Mouse (Mus musculus) forelimb bud, embryonic 11.5 days (tissue): Measurements from ENCODE around the gene Fut1.

ENCODE experiments used
- DNase-seq: peaks from one replicate; pipeline ENCODE4 v3.0.0-alpha.2; 2012; ENCODE audit warnings: low read depth, low spot score

The Fut1 gene

DNA sequence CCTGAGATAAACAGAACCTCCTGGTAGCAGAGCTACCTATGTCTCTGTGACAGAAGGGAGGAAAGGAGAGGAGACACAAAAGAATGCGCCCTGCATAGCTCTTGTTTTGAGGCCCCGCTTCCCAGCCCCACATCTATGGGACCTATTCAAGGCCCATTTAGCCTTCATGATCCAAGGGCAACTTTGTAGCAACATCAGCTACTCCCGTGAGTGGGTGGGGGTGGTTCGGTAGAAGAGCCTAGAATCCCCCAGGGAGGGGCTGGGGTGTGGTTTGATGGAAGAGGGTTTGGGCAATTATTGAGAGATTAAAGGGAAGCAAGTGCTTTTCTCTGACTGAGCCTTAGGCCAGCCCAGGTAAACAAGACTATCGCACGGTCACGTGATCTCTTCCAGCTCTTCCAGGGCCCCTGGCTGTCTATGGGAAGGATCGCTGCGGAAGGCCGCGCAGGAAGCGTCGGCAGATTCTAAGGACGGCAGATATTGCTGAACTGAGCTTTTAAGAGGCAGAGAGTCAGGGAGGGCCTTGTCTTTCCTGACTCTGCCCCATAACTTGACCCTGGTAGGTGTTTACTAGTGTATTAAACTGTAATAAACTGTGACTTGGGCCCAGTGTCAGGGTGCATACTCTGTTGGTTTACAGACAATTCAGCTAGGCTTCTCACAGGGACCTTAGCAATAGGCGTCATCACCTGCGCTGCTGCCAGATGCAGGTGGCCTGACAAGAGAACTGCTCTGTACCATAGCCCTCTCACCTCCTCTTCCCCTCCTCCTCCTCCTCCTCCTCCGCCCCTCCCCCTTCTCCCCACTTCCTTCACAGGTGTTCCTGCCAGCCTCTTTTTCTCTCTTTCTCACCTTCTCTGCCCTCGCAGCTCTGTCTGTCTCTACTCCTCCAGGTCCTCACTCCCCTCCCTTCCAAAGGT, 17.9 kb upstream of the Fut1 start:
- no peak for DNase-seq

- DNase-seq = no peak
Observed at GRCm38 (mm10) chr7:45605704-45606289, 11.3 kb upstream of the Fut1 start.

DNA sequence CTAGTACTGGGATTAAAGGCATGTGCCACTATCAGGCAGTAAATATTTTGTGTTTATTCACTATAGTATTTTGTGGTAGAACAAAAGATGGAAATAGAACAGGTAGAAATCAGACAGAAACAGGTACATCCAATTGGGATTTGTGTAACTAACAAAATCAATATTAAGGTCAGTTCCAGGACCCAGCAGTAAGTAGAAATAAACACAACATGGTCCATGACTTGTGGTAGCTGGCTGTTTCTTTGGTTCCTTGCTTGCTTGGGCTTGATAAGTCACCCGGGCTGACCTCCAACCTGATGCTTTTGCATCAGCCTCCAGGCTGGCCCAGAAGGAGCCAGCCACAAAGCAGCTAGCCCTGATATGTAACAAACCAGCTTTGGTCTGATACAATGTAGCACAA, 7.6 kb upstream of the Fut1 start:
- DNase-seq = no peak

- peak; percentile 33 for DNase-seq
Observed at GRCm38 (mm10) chr7:45616277-45616676, 812 bp upstream of the Fut1 start.

DNA sequence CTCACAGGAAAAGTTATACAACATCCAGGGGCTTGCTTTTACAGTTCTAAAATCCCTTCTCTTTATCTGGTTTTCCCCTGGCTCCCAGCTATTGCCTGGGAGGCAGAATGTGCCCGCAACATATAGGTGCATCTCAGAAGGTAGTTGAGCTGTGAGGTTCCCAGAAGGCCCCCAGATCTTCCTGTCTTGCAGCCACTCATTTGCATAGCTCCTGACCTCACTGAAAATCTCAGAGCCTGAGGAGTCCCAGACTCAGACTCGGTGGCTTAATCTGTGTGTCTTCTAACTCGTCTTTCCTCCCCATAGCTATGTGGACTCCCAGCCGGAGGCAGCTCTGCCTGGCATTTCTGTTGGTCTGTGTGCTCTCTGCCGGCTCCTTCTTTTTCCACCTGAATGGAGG, 1.2 kb downstream of the Fut1 start:
- no peak for DNase-seq

DNA sequence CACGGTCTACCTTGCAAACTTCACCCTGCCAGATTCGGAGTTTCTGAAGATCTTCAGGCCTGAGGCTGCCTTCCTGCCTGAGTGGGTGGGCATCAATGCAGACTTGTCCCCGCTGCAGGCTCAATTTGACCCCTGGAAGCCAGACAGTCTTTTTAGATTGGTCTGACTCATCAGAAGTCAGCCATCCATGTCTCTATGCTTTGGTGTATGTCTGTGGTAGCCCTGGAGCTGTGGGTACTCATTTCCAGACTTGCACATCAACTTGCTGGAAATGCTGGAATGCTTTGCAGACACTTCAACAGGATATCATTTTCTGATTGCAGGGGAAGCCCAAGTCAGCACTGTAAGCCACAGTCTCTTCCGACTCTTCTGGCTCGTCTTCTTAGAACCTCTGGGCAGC, 2.5 kb downstream of the Fut1 start:
- DNase-seq = no peak

DNA sequence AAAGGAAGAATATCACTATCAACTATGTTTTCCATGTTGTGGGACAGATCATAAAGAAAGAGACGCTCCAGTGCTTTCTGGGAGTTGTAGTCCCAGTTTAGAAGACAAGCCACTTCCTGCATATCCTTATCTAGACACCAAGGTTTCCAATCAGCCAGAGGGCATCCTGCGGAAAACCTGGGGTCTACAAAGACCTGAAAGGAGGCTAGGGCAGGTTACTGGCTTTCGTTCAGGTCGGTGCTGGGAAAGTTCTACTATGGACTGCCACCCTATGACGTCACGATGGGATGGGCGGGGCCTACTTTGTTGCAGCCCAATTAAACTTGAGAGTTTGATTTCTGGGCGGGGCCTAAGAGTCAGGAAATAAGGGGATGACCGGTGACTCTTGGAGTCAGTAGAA, 4.4 kb downstream of the Fut1 start, which contains the start of gene Izumo1:
Gene Izumo1 (plus strand): TSS at position 369 of the 400 bp plus-strand sequence.
- DNase-seq = no peak

- no peak for DNase-seq
Observed at GRCm38 (mm10) chr7:45623507-45623906, 6.4 kb downstream of the Fut1 start.

DNA sequence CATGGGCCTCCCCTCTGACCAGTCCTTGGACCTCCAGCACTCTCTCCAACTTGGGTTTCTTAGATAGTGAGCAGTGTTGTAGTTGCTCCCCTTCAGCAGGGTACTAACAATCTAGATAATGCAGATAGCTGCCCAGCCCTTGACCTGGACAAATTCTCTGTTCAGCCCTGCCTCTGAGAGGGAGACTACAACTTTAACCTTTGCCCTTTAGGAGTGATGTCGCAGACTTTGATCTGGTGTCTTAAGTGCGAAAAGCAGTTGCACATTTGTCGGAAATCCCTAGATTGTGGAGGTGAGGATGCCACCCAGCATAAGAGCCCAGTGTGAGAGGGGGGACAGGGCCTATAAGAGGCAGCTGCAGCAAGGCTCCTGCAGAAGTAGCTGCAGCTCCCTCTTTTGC, 7.6 kb downstream of the Fut1 start:
- DNase-seq = no peak

DNA sequence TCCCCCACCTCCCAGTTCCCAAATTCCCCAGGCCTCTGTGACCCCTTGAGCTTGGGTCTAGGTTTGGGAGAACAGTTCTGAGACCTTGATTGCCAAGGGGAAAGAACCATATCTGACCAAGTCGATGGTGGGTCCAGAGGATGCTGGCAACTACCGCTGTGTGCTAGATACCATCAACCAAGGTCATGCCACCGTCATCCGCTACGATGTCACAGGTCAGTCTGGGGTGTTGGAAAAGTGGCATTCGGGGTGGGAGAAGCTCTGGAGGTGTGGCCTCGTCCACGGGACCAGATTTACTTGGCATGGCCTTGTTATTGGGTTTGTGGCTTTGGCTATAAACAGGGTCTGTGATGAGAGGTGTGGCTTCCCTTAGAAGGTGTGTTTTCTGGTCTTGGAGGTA, 8.4 kb downstream of the Fut1 start:
- DNase-seq = no peak

- DNase-seq = no peak
Observed at GRCm38 (mm10) chr7:45626571-45627076, 9.5 kb downstream of the Fut1 start.

- DNase-seq = no peak
Observed at GRCm38 (mm10) chr7:45627261-45627660, 10.2 kb downstream of the Fut1 start, which contains the start of gene Rasip1. TSS of gene Rasip1 (plus strand) at chr7:45627488.

- peak; percentile 90 for DNase-seq
Observed at GRCm38 (mm10) chr7:45628364-45629294, 11.5 kb downstream of the Fut1 start.

- DNase-seq = no peak
Observed at GRCm38 (mm10) chr7:45630064-45630907, 13.2 kb downstream of the Fut1 start.

DNA sequence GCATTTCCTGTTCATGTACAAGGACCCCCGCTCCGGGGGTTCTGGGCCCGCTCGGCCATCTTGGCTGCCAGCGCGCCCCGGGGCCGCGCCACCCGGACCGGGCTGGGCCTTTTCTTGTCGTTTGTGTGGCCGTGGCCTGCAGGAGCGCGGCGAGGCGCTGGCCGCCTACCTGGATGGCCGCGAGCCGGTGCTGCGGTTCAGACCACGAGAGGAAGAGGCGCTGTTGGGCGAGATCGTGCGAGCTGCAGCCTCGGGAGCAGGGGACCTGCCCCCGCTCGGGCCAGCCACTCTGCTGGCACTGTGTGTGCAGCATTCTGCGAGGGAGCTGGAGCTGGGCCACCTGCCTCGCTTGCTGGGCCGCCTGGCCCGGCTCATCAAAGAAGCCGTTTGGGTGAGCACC, 15.4 kb downstream of the Fut1 start:
- no peak for DNase-seq

DNA sequence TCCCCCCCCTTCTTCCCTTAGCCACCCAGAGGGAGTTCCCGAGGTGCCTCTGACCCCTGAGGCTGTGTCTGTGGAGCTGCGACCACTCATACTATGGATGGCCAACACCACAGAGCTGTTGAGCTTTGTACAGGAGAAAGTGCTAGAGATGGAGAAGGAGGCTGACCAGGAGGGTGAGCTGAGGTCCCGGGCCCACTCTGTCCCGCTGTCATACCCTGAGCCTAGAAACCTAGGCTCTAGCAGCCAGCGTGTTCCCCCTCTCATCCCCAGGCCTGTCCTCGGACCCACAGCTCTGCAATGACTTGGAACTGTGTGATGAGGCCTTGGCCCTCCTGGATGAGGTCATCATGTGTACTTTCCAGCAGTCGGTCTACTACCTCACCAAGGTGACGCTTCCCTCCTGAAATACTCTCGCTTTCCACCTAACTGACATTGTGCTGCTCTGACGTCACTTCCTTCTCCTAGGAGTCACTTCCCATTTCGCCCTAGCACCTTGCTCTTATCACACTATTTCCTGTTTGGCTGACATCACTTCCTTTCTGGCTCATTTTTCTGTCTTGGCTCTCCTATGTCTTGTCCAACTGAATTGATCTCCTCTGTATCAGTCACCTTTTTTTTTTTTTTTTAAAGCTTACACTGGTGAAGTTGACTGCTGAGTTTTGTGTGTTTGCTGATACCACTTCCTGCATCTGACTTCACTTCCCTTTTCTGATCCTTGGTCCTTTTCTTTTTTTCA, 18.0 kb downstream of the Fut1 start:
- no peak for DNase-seq

DNA sequence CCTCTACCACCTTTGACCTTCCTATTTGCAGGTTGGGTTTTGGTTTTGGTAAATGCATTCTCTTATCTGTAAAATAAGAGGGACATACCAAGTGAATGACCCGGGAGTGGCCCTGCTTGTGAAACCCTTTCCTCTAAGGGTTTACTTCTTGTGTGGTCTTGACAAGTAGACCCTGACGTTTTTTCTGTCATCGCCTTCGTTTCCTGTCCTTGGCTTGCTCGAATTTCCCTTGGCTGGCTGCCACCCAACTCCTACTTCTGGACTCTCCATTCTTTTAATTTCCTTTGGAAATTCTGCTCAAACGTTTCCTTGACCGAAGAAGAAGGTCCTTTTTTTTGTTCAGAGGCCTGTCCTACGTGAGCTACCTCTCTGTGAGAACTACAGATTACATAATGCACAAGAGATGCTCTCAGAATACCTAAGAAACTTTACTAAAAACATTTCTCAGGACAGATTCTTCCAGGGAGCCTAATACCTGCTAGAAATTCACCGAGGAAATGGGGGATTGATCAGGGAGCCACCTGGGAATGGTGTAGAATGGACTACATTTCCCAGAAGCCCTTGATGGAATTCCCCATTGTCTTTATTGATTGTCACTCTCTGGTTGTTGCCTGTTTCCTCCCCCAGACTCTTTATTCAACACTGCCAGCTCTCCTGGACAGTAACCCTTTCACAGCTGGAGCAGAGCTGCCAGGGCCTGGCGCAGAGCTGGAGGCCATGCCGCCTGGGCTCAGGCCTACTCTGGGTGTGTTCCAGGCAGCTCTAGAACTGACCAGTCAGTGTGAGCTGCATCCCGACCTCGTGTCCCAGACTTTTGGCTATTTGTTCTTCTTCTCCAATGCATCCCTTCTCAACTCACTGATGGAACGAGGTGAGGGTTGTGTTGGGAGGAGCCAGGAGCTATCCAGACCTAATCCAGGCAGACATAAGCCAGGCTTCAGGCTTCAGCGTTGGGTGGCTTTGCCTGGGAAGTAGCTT, 18.9 kb downstream of the Fut1 start:
- DNase-seq = no peak

- no peak for DNase-seq
Observed at GRCm38 (mm10) chr7:45637710-45638109, 20.6 kb downstream of the Fut1 start.
